Mouse (Mus musculus): ENCODE data around the gene Zfp747.
"Not testable (repeated sequence)": the region's sequence is repeated elsewhere in the genome, so short reads cannot be mapped to it uniquely, and the experiment has no call there.

Zfp747 gene

DNA sequence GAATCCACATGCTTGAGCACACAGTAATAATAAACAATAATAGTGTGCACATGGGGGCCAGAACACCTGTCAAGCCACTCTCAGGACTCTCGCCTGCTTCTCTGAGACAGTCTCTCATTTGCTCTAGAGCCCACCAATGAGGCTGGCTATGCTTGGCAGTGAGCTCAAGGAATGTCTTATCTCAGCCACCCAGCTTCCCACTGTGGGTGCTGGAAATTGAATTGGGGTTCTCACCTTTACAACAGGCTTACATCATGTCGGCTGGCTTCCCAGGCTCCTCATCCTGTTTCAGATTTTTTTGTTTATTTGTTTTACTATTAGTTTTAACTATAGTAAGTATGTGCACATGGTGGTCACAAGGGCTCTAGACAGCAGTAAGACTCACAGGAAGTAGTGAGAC lies 4.6 kb downstream of the Zfp747 start:
- DNase-seq (ENCODE audit: low spot score): no peak

DNA sequence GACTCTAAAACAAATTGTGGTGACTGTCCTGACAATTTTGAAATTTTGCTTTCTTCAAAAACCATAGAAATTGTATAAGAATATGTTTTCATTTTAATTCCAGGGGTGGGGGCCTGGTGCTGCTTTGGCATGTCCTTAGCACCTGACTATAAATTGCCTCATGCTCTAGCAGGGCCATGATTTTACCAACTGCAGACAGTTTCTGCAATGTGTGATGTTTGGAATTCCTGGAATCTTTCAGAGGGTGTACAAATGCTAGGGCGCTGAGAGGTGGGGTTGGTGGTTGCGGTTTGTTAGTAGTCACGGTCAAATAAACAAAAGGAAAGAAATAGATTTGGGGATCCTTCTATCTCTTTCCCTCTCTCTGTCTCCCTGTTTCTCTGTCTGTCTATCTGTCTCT lies 9.6 kb downstream of the Zfp747 start:
- DNase-seq (ENCODE audit: low spot score): no peak

DNA sequence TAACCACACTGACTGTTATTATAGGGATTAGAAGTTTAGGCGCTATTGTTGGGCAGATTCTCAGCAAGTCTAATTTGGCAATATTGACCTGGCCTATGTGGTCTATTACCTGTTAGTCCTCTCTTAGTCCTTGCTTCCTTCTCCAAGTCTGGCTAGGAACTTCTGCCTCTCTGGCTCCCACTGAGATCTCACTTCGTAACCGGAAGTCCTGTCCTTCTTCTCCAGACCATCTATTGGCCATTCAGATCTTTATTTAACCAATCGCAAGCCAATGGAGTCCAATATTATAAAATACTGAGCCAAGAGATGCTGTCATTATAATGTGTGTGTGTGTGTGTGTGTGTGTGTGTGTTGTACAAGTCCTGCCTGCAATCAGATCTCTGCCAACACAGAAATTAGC lies 11.7 kb downstream of the Zfp747 start:
- DNase-seq (ENCODE audit: low spot score): no peak

DNA sequence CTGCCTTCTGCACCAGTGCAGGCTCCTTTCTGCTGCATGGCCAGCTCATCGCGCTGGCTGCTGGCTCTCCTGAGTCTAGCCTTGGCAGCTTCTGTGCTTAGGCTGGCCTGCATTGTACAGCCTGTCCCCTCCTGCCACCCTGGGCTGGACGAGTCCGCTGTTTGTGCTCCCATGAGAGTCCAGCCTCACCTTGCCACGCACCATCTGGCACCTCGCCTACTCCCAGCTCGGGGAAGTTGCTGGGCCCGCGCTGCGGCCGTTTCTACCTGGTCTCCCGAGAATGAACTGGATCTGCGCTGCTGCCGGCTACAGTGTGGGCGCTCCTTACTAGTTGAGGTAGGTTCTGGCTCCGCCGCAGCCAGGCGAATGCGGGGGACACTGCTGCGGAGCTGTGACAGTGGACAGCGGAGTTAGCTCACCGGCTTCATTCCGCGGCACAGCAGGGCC lies 12.4 kb downstream of the Zfp747 start:
- DNase-seq (ENCODE audit: low spot score): no peak

DNA sequence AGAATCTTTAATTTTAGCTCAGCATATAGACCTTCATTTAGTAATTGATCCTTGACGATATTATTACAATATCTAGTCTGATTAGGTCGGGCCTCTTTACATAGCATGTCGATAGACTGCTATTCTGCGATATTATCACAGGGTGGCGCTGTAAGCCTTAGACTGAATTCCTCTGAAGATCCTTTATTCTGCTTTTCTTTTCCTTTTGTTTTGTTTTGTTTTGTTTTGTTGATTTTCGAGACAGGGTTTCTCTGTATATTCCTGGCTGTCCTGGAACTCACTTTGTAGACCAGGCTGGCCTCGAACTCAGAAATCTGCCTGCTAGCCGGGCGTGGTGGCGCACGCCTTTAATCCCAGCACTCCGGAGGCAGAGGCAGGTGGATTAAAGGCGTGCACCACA lies 13.4 kb downstream of the Zfp747 start:
- not testable (repeated sequence) for DNase-seq (ENCODE audit: low spot score)

DNA sequence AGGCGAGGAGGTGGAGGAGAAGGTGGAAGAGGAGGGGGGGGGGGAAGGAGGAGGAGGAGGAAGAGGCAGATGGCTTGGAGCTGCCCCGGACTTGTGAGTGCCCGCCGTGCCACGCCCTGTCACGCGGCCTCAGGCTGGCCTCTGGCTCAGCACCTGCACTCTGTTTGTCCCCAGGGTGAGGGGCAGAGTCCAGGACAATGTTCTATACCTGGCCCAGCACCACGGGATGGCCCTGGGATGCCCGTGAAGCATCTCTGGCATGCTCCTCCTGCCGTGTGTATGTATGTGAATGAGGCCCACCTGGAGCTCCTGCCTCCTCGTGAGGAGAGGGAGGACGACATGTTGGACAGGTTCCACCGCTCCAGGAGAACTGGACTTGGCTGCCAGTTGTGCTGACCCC lies 14.4 kb downstream of the Zfp747 start:
- no peak for DNase-seq (ENCODE audit: low spot score)

DNA sequence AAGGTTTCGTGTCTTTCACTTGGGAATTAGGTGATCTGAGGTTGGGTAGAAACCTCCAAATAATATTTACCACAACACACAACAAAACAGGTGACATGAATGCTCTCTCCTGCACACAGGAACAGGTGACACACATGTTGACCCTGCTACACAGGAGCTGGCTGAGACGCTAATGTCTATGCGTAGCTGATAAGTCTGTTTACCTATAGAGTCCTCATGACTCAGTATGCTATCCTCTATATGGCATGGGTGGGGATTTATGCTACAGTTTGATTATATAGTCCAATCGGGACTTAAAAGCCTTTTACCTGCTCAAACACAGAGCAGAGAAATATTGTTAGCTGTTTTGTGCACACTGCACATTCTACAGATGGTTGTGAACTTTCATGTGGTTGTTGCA lies 15.6 kb downstream of the Zfp747 start:
- DNase-seq (ENCODE audit: low spot score): no peak

DNA sequence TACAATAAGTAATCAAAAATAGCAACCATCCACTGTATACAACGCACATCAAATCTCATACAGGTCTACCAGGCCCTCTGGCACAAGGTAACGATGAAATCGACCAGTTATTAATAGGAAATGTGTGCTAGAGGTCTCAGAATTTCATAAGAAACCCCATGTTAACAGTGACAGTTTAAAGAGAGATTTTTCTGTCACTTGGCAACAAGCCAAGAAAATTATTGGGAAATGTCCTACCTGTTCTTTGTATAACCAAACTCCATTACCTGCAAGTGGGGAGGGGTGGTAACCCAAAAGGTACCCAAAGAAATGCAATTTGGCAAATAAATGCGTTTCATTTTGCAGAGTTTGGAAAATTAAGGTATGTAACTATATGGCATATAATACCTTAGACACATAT lies 17.4 kb downstream of the Zfp747 start:
- DNase-seq (ENCODE audit: low spot score): no peak

DNA sequence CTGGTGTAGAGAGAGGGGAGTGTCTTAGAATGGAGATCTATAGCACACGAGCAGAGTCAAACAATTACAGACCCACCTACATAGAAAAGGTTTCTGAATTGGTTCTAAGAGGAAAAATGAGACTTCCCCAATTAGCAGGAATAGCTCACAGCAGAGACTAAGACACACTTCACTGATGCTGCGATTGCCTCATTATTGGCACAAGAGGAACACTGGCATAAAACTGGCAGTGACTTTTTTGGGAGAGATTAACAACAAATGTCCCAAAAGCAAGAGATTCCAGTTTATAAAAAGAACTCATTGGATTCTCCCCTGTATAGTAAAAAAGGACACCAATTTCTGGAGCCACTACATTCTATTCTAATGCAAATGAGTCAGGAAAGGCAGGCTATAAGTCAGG lies 18.0 kb downstream of the Zfp747 start:
- no peak for DNase-seq (ENCODE audit: low spot score)

DNA sequence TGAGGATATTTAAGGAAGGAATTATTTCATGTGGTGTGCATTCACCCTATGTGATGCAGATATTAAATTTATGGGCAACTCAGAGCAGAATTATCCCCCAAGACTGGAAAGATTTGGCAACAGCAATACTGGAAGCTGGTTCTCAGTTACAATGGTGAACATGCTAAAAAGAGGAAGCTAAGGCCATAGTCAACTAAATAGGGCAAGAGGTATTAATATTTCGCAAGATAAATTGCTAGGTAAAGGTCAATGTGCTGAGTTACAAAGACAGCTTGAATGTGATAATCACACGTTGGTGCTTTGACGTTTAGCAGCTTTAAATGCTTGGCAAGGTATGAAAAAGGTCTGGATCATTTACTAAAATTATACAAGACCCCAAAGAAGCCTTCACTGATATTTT lies 20.1 kb downstream of the Zfp747 start:
- no peak for DNase-seq (ENCODE audit: low spot score)

DNA sequence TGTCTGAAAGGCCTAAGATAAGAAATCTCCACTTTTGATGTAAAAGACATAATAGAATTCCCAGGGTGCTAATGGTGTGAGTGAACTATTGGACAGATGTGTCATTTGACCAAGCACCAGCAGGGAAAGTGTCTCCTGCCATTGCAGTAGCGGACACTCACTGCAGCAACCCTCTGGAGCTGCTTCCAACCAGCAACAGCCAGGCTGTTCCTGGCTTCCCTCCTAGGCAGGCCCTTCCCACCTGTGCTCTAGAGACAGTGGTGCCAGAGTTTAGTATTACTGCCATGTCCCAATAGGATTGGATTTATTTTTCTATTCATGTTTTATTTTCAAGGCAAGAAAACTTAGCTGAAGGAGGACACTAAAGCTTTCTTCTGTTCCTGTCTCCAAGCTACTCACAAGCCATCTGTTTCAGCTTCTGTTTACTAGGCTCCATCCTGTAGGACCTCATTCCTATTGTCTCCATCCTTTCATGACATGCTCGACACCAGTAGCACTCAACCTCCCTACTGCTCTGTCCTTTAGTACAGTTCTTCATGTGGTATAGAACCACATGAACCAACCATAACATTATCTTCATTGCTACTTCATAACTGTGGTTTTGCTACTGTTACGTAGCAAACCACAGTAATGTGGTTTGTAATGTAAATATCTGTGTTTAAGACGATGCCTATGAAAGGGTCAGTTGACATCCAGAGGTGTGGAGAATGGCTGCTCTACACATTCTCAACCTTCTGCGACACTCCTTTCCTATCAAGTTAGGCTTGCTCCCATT lies 24.4 kb downstream of the Zfp747 start:
- DNase-seq (ENCODE audit: low spot score): no peak

DNA sequence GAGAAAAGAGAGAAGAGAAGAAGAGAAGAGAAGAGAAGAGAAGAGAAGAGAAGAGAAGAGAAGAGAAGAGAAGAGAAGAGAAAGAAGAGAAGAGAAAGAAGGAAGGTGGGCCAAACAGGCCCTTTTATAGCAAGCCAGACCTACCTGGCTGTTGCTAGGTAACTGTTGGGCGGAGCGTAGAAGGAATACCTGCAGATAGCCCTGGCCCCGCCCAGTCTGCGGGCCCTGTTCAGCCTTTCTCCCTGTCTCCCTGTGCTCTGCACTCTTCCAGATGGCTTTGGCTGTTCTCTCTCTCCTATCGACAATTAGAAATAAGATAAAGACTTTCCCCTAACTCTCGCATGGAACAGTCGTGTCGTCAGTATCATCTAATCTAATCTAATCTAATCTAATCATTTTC lies 29.2 kb downstream of the Zfp747 start:
- DNase-seq (ENCODE audit: low spot score): no peak

DNA sequence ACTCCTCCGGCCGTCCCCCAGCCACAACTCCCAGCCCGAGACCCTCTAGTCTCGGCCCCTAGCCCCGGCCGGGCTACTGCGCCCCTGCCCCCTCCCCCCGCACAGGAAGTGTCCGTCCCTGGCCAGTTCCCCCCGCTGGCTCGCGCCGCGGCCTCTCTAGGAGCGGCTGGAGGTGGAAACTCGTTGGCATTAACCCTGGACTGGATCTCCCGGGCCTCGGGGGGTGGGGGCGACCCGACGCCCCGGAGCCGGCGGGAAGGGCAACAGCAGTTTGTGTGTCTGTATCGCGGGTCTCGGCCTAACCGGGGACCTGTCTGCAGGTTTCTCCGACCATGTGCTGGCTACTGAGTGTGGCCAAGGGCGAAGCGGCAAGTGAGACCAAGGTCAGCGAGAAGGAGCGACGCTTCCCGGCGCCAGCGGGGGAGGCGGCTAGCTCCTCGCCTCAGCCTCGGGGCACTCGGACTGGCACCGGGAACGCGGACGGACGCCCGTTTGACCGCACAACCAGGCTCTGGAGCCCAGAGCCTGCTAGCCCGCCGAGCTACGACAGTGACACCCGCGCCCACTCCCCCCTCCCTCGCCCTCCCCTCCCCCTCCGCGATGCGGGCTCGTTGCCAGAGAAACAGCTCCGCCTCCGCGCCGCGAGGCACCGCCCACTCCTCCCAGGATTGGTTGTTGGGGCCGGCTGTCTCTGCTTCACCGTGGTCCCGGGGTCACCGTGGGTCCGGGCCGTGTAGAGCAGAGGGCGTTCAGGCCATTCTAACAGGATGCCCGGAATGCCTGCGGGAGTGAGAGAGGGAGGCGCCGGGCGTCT lies 30.1 kb downstream of the Zfp747 start, which contains the start of gene Zfp768:
Zfp768 (minus strand) TSS at position 78 of the 814 bp plus-strand sequence.
- peak; percentile 78 for DNase-seq (ENCODE audit: low spot score)

DNA sequence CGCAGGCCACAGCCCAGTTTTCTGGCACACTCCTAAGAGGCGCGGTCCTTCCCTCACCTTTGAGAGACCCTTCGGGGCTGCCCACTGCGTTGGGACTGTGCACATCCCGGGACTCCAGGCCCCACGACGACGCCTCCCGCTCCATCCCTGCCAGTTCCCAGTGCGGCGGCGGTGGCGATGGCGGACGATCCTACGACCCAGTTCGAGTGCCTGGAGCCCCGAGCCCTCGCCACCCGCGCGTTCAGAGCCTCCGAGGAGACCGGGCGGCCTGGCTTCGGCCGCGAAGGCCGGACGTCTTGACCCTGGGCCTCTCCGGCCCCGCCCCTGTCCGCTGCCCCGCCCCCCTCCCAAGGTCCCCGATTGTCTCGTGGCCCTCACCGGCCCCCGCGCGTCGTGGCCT lies 30.8 kb downstream of the Zfp747 start:
- DNase-seq (ENCODE audit: low spot score): no peak

DNA sequence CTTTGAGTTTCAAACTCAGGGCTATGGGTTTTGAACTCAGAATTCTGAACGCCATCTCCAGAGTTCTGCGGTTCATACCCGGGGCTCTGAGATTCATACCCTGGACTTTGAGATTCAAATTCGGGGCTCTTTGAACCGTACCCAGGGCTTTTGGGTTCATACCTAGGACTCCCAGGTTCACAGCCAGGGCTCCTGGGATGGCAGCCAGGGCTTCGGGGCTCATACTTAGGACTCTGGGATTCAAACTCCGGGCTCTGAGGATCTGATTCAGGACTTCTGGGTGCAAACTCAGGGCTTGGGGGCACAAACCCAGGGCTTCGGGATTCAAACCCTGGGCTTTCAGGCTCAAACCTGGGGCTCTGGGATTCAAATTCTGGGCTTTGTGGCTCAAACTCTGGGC lies 31.5 kb downstream of the Zfp747 start:
- DNase-seq (ENCODE audit: low spot score): no peak

DNA sequence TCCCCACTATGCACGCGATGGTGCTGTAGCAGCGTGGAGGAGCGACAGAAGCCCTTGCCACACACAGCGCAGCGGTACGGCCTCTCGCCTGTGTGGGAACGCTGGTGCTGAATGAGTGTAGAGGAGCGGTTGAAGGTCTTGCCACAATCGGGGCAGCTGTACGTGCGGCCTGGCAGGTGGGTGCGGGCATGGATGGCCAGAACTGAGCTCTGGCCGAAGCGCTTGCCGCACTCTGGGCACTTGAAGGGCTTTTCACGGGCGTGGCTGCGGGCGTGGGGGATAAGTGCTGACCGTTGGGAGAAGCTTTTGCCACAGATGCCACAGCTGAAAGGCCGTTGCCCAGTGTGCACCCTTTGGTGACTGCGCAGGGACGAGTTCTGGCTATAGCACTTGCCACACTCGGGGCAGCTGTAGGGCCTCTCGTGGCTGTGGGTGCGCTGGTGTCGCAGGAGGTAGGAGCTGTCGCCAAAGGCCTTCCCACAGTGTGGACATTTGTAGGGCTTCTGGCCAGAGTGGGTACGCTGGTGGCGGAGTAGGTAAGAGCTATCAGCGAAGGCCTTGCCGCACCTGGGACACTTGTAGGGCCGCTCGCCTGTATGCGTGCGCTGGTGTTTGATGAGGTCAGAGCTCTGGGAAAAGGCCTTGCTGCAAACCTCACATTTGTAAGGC lies 32.4 kb downstream of the Zfp747 start:
- DNase-seq (ENCODE audit: low spot score): no peak

DNA sequence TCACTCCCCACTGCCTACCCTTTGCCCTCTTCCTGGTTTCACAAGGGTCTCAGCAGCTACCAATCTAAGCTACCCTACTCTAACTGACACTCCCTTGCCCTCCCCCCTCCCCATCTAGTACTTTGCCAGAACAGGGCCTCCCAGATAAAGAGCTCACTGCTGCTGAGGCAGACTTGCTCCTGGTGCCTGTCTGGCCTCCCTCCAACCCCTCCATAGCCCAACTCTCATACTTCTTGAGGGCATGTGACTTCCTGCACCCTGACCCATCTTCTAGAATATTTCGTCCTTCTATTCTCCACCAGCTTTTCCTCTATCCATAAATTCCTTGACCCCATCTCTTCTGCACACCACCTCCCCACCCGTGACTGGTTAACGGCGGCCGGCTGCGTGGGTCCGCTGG lies 33.0 kb downstream of the Zfp747 start:
- no peak for DNase-seq (ENCODE audit: low spot score)

DNA sequence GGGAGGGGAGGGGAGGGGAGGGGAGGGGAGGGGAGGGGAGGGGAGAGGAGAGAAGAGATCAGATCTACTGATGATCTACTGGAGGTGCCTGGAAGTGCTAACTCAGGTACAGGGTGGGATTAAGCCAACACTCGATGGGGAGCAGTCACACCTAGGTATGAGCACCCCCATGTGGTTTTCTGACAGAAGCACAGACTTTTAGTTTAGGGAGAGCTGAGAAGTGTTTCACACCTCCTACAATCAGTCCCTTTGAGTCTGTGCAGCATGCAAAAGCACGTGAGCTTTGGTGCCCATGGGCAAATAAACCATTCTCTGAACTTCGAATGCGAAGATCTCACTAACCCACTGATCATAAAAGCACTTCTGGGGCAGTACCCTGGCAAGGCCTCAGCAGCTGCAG lies 33.5 kb downstream of the Zfp747 start:
- no peak for DNase-seq (ENCODE audit: low spot score)

DNA sequence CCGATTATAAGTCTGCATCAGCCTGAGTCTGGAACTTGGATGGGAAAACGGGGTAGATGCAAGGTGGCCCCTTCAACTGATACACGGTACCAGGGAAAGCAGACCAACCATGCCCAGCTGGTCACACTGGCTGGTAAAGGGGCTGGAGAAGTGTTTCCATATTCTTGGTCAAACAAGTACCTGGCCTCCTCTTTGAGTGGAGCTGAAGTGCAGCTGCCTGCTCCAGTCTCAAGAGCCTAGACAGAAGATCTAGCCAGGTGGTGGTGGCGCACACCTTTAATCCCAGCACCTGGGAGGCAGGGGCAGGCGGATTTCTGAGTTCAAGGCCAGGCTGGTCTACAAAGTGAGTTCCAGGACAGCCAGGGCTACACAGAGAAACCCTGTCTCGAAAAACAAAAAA lies 34.0 kb downstream of the Zfp747 start:
- DNase-seq (ENCODE audit: low spot score): not testable (repeated sequence)

DNA sequence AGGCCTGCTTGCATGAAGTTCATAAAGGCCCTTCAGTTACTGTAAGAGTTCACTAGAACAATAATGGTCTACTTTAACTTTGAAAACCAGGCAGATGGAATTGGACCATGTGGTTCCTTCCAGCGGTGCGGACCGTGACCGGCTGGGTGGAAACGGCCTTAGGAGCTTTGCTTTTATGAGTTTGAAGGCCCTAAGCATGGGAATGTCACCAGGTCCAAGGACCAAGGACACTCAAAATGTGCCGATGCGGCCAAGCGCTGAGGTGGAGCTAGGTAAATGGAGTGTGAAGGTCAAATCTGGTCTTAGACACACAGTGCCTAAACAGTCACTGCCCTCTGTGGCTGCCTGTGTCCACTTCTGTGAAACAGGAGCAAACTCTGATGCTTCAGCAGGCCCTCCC lies 34.5 kb downstream of the Zfp747 start:
- no peak for DNase-seq (ENCODE audit: low spot score)

DNA sequence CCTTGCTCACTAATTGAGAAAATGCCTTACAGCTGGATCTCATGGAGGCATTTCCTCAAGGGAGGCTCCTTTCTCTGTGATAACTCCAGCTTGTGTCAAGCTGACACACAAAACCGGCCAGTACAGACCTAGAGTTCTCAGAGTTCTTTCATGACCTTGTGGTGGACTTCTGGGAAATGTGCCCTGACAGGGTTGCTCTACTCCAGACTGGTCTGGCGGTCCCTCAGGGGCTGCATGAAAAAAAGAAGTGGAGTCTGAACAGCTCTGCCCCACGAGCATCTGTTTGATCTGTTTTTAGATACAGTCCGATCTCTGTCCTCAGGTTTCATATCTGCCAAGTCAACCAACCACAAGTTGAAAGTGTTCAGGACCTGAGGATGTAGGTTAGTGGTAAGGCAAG lies 38.2 kb downstream of the Zfp747 start:
- DNase-seq (ENCODE audit: low spot score): no peak

DNA sequence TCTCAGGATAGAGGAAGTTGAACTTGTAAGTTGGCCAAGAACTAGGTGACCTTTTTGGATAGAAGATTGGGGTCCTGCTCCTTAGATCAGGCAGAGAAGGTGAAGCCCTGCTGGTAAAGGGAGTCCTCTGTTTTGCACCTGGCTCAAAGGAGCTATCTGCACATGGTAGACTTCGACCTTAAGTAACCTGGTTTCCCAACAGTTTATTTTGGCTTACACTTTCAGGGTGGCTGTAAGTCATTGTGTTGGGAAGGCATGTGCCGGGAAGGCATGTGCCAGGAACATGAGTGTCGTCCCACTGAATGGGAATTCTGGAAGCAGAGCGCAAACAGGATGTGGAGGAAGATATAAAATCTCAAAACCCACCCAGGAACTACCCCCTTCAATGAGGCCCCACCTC lies 40.2 kb downstream of the Zfp747 start:
- no peak for DNase-seq (ENCODE audit: low spot score)

DNA sequence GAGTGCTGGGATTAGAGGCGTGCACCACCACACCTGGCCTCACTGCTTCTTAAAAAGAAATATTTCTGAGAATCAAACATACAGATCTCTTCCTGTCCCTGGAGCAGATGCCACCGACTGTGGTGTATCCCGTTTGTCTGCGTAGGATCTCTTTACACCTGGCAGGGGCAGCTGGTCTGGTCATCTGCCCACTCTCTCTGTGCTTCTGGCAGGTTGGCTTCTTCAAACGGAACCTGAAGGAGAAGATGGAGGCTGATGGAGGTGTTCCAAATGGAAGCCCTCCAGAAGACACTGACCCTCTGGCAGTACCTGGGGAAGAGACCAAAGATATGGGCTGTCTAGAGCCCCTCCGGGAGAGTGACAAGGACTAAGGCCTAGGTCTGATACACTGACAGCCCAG lies 42.6 kb downstream of the Zfp747 start:
- DNase-seq (ENCODE audit: low spot score): no peak

All from left cerebral cortex, adult 11 months (tissue).